ENCODE assay signal across 9 mouse cellular contexts in genomic region chr15:11064558-11065411, GRCm38 (mm10). TPM values are rescaled to one million over a fixed set of nuclear protein-coding genes. Genes with fewer than 3 reads are reported as not detected.
A peak's percentile ranks its signal among the peaks of the same experiment; 100 is the strongest.
DNase-seq lines count a peak whose midpoint lies in the region; ATAC-seq and TF ChIP-seq lines count a peak whose summit lies in the region.
"Had no signal": no experiment of that assay in that cellular context is flagged by ENCODE, and none has a peak within 500 bp of the region (broad histone marks: within the 10 kb centered on the region; RNA-seq: fewer than 3 reads in every experiment).

TSS of gene Adamts12 (plus strand) at chr15:11064790.

- H3K4me3 ChIP-seq in forebrain, embryonic 12.5 days (replicated peaks) = peak within 1 kb of the TSS; percentile 30
- peak within 1 kb of the TSS; percentile 5 for H3K4me3 ChIP-seq in testis, adult 2 months (ENCODE audit: control insufficient read depth, low read depth, low read length)

- intact Hi-C loops in heart, postnatal 14 days (cut with DNase I) = no loop called here

- H3K4me2 ChIP-seq in forebrain, embryonic 12.5 days = peak within 1 kb of the TSS; percentile 54

- ATAC-seq in frontal cortex, adult (ENCODE audit: low TSS enrichment) = 0 out of 2 replicates have a peak, but pooled peaks have one; percentile 6
- peak; percentile 75 for ATAC-seq in forebrain, embryonic 12.5 days (ENCODE audit: low FRiP score)

- WGBS in forebrain, embryonic 12.5 days = 3% methylated on average over 24 of the region's 25 CpGs

- no peak for TF ChIP-seq CTCF in testis, adult 2 months (IDR thresholded peaks at IDR 0.05; ENCODE audit: control insufficient read depth, insufficient read depth, insufficient replicate concordance, low read depth, low read length)

- H3K4me1 ChIP-seq in forebrain, embryonic 12.5 days = peaks cover 30% of the 10 kb centered on the region
- H3K4me1 ChIP-seq in testis, adult 2 months (ENCODE audit: control insufficient read depth, insufficient read depth, low read length) = no peaks in the 10 kb centered on the region; the same call in 1 of the 2 replicates

- H3K27ac ChIP-seq in forebrain, embryonic 12.5 days = peak within 1 kb of the TSS; percentile 42; the same call in 1 of the 2 replicates
- peak within 1 kb of the TSS; percentile 25; the same call in 1 of the 2 replicates for H3K27ac ChIP-seq in testis, adult 2 months (ENCODE audit: control insufficient read depth, insufficient read depth, low read depth, low read length)

- TF ChIP-seq POLR2A in testis, adult 2 months (IDR thresholded peaks at IDR 0.05; ENCODE audit: control insufficient read depth, low read depth, low read length) = no peak

- peaks cover 12% of the 10 kb centered on the region; the same call in 1 of the 2 replicates for H3K27me3 ChIP-seq in forebrain, embryonic 12.5 days
- H3K27me3 ChIP-seq in testis, adult 2 months (ENCODE audit: control insufficient read depth, insufficient read depth, low read length) = no peaks in the 10 kb centered on the region
- H3K27me3 ChIP-seq: CH12.LX had no signal

- peak within 1 kb of the TSS; percentile 44; the same call in 1 of the 2 replicates for H3K9ac ChIP-seq in forebrain, embryonic 12.5 days

- no peaks in the 10 kb centered on the region for H3K9me3 ChIP-seq in forebrain, embryonic 12.5 days

- DNase-seq in frontal cortex, postnatal 14 days (ENCODE audit: low spot score in 2 of 2) = no peak
- DNase-seq in heart, postnatal 14 days = peak; percentile 83 to 84
- DNase-seq in kidney, postnatal 36 days = peak; percentile 71 to 74
- DNase-seq in mesoderm, embryonic 11.5 days (ENCODE audit: low read depth, low spot score) = peak; percentile 72
- DNase-seq in layer of hippocampus, adult 8-10 months (ENCODE audit: low spot score in 2 of 2) = no peak

- H3K36me3 ChIP-seq in forebrain, embryonic 12.5 days (replicated peaks) = no peaks in the 10 kb centered on the region
- no peaks in the 10 kb centered on the region for H3K36me3 ChIP-seq in testis, adult 2 months (ENCODE audit: control insufficient read depth, insufficient read depth, low read length)

RNA-seq across cellular contexts. Expression of gene Adamts12, which starts in this region (rescaled TPM):
- polyA plus RNA-seq in forebrain, embryonic 12.5 days (2016; fragmentation: Nextera tagmentation; extraction: Ambion mirVana) = 1.7 and 3.2 TPM in 2 replicates
- total RNA-seq in heart, postnatal 14 days (2021) = 10 to 100 TPM; 17.4 to 17.9 TPM
- polyA plus RNA-seq in testis, adult 2 months (2012; rRNA removed) = 0.26 and 0.29 TPM in 2 replicates
- under 1 TPM; 0.39 to 0.57 (median 0.47) TPM for total RNA-seq in layer of hippocampus, adult 8-10 months (2022)

Comparison
In these comparisons a context has a peak if more than half of its experiments do, and no peak if none do; other contexts are left out.
1. RNA of gene Adamts12 (total RNA-seq): 17.4 to 17.9 TPM in heart, postnatal 14 days; 0.39 to 0.57 TPM in layer of hippocampus, adult 8-10 months; every median in the first group is over 10 times any median in the second.
2. DNase-seq: peak in heart, postnatal 14 days (2 of 2), kidney, postnatal 36 days (2 of 2) and mesoderm, embryonic 11.5 days (single experiment); none in frontal cortex, postnatal 14 days (0 of 2) and layer of hippocampus, adult 8-10 months (0 of 2).